Mouse (Mus musculus) left cerebral cortex, postnatal 25 days (tissue): ENCODE results near the gene Prss22. TPM values are rescaled to one million over a fixed set of nuclear protein-coding genes. Genes with fewer than 3 reads are reported as not detected.

ENCODE experiments used
- DNase-seq, 2 experiments: peaks; one replicate each; pipeline ENCODE4 v3.0.0; 2022; ENCODE audit warnings: low spot score in 2 of 2, mixed read lengths in 1 of 2
- intact Hi-C: fragments of 180-260 bp; cut with DNase I; formaldehyde crosslinking; loops from one replicate; pipeline ENCODE4 v1.15.1; 2025
- total RNA-seq, 2 experiments: library from RNA; stranded (reverse); gene quantifications; 2 replicates each; pipeline ENCODE4 v1.2.3; 2021

Prss22 gene
- 1 to 10 TPM; 1.2 to 1.6 TPM for total RNA-seq

DNA sequence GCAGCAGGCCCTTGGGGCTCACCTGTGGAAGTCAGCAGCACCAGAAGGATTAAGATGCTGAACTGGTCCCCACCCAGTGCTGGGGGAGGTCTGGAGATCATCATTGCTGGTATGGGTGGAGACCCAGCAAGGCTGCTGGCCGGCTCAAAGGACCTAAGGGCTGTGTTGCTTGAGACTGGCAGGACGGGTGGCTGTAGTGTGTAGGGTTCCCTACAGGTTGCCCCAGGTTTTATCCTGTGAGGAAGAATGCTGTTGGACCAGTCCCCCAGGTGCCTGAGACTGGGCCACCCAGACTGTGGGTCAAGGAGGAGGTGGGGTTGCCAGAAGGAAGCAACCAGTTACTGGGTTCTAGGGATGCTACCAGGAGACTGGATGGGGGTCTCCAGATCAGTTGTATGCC is at the start of gene Prss22:
TSS of gene Prss22 (minus strand) at position 200 of the 400 bp plus-strand sequence.
- no peak for DNase-seq
- intact Hi-C loops = no loop called here

DNA sequence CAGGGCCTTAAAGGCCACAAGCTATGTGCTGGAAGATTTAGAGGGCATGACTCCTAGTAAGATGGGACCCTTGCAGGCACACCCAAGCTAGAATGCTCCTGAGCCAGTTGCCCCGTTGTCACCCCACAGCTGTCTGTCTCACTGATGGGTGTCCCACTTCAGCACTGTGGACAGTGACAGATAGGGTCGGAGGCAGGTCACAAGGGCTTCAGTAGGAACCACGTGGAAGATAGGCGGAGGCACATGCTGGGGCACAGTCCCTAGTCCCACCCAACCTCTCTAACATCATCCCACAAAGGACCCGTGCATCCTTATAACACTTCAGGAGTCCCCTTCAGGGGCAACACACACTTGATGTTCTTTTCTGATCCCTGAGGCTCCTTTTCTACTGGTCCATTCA is 48.1 kb upstream of the Prss22 start:
- intact Hi-C loops = no loop called here
- no peak for DNase-seq

DNA sequence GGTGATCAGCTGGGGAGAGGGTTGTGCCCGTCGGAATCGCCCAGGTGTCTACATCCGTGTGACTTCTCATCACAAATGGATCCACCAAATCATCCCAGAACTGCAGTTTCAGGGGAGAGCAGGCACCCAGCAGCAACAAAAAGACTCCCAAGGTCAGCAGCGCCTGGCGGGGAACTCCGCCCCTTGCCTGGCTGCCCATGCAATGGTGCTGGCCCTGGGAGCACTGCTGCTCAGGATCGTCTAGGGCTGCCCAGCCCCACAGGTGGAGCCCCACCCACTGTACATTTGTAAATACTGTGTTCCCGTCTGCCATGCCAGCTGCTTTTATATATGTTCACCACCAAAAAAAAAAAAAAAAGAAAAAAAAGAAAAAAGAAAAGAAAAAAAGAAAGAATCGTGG is 47.7 kb upstream of the Prss22 start:
- intact Hi-C loops = no loop called here
- DNase-seq = no peak

DNA sequence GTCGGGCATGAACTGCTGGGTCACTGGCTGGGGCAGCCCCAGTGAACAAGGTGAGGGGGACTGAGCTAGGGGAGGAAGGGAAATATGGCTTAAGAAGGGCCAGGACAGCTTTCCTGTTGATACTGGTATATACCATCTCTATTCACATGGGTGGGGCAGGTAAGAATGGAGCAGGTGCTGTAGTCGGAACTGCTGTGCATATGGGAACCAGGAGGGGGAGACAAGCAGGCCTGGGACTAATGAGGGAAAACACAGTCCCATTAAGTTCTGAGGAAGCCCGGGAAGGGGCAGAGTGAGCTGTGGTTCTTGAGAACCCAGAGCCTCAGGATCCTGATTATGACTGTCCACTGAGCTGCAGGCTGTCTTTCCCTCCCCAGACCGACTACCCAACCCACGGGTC is 46.6 kb upstream of the Prss22 start:
- DNase-seq = no peak
- intact Hi-C loops = no loop called here

DNA sequence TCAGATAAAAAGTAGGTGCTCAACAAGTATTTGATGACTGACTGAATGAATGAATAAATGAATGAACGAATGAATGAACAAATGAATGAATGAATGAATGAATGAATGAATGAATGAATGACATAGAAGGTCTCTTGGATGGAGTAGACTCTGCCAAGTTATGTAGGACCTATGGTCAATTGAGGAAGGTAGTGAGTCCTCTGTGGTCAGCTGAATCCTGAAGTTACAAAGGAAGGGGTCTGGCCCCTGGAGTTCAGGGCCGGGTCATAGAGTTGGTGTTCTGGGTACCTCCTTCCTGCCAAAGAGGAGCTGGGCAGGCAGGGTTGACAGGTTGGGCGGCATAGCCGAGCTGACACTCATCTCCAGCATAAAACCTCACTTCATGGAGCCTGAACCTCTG is 39.9 kb upstream of the Prss22 start, which contains the start of gene Prss27:
TSS of gene Prss27 (plus strand) at position 301 of the 400 bp plus-strand sequence.
- intact Hi-C loops = no loop called here
- no peak for DNase-seq

DNA sequence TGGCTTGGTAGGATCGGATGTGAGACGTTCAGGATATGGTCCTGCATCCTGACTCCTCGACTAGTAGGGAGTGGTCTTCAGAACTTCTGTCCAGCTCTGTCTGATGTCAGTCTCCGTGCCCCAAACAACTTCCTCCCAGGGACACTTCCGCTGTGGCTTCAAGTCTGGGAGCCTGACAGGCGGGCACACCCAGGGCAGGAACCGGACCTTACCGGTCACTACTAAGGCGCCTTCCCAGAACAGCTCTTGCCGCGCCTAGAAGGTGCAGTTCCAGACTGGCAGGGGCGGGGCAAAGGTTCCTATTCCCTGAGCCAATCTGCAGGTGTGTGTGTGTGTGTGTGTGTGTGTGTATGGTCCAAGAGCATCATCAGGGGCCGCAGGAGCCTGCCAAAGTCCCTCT is 39.5 kb upstream of the Prss22 start:
- no peak for DNase-seq
- intact Hi-C loops = no loop called here

DNA sequence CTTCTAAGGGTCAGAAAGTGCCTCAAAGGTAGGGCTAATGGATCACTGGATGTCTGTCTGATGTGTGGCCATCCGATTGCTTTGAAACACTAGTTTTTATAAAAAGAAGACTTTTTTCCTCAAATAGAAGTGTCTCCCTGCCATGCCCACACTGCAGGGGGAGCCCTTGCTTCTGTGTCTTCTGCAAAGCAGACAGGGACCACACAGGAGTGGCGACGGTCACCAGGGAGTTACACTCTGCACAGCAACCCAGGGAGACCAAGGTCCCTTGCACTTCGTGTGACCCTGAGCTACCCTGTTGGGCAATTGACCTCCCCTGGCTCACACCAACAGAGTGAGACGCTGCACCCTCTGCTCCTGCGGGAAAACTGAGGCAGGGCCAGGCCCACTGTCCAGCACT is 39.1 kb upstream of the Prss22 start:
- DNase-seq = no peak
- intact Hi-C loops = no loop called here

DNA sequence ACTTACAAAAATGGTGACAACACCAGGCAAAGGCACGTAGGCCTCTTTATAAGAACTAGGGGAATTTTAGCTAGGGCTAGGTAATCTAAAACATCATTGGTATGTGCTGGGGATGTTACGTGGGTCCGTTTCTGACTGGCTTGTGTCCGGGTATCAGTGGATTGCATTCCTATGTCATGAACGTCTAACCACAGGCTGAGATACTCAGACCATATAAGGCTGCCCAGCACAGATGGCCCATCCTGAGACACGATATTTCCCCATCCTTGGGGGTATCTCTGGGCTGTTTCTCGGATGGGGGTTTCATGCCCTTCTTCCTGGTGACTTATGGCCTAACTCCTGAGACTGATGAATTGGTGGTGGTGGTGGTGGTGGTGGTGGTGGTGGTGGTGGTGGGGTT is 37.2 kb upstream of the Prss22 start:
- DNase-seq = no peak
- intact Hi-C loops = no loop called here

DNA sequence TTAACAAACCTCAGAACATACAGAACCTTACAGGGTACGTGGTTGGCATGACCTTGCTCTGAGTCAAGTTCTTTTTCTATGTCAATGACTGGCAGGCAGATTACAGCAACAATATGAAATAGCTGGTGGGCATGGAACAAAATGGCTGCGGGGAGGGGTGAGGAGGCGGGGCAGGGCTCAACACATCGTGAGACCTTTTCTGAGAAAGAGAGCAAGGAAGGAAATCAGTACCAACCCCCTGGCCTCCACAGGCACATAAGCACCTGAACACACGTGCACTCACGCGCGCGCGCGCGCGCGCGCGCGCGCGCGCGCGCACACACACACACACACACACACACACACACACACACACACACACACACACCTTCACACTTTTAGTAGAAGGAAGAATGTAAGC is 32.7 kb upstream of the Prss22 start:
- no peak for DNase-seq
- intact Hi-C loops = no loop called here

DNA sequence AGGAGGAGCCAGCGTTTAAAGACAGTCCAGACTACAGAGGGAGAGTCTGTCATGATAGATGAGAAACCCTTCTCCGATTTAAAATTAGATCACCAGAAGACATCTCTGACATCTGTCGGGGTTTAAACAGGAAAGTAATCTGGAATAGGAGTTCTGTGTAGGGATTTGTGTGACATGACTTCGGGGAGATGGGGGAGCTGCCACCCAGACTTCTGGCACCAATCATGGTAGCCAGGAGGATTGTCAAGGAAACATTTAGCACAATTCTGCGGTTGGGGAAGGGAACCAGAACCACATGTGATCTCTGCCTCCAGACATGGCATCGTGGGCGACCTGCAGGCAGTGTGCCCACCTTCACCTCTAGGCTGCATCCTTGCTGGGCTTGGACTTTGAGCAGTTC is 31.6 kb upstream of the Prss22 start:
- intact Hi-C loops = no loop called here
- DNase-seq = peak in 1 of 2 experiments; percentile 41

DNA sequence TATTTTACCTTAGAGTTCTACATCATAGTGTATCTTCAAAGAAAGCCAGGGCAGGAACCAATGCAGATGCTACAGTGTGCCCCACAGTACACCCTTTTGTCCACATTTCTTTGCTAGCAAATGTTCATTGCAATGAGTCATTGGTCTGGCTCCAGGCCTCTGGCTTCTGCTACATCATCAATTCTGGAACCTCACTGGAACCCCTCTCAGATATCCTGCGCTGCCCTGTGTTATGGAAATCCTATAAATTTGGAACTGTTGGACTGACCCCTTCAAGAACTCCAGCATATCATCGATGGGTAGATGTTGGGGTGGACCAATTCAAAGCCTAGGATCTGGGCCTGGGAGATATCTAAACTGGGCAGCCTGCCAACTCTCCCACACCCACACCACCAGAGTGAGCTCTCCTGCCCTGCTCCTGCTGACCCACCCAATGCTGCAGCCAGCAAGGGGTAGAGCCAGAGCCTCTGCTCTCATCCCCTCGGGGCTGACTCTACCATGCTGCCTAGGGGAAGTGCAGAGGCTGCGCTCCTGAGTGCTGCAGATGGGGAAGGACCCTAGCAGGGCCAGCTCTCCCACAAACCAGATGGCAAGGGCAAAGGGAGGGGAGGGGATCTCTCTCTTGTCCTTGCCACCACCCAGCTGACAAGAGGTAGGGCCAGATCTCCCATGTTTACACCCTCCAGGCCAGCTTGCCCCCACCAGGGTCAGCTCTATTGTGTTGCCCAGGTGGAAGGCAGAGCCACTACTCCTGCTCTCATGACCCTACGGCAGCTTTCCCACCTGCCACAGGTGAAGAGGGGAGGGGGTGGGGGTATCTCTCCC is 23.7 kb upstream of the Prss22 start:
- intact Hi-C loops = no loop called here
- DNase-seq = peak in 1 of 2 experiments; percentile 15

DNA sequence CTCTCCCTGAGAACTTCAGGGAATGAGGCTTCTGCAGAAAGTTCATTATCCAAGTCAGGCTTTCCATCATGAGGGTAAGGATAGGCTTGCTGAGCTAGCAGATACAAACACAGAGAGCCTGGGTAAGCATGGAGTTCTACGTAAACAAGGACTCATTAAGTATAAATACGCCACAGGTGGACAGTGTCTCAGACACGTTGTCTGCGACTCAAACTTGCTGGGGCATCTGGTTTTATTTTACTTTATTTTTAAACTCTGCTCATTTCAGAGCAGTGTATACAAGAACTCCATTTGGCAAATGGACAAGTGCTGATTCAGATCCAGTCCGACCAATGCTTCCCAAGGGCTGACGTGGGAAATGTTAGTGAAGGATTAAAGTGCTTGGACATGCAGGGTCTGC is 22.8 kb upstream of the Prss22 start:
- DNase-seq = no peak
- intact Hi-C loops = no loop called here

DNA sequence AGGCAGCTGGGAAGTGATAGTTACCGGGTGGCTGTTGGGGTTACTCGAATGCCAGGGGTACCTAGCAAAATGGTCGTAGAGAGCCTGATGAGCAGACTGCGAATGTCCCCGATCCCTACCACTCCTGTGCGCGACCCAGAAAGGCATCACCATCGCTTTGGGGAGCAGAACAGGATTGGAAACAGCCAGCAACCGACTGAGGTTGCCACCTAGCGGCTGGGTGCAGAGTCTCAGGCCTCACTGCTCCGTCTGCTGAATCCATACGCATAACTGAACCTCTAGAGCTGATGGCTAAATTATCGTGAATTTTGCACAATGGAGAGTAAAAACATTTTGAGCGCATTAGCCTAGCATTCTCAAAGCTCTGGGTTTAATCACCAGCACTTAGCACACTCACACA is 17.8 kb upstream of the Prss22 start:
- peak in 1 of 2 experiments; percentile 35 for DNase-seq
- intact Hi-C loops = no loop called here

DNA sequence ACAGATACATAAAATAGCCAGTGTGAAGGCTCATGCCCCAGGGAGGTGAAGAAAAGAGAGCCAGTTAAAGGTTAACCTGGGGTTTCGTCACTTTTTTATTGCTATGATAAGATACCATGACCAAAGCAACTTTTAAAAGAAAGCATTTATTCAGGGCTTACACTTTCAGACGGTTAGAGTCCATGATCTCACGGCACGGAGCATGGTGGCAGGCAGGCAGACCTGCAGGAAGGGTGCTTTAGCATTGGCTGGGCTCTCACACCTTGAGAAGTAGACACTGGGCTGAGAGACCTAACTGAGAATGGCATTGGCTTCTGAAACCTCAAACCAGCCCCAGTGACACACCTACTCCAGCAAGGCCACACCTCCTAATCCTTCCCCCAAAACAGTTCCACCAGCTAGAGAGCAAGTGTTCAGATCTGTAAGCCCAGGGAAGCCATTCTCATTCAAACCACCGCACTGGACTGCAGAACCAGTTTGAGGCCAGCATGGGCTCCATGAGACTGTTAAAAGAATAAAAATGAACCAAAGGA is 16.6 kb upstream of the Prss22 start:
- intact Hi-C loops = loop anchor here (5.0 kb wide), 1 partner anchor 47 kb away; no protein-coding TSS in a partner anchor
- DNase-seq = no peak

DNA sequence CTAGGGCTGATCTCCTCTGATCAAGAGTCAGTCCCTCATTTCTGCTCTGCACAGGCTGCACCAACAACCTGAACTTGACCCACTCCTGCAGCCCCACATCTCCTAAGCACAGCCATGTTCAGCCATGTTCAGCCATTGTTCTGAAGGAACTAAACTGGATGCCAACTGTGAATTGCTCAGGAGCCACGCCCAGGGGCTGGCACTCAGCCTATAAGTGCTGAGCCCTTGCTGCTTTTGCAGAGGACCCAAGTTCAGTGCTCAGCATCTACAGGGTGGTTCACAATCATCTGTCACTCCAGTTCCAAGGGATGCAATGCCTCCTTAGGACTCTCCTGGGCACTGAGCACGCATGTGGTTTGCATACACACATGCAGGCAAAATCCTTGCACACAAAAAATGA is 15.0 kb upstream of the Prss22 start:
- no peak for DNase-seq
- intact Hi-C loops = loop anchor here (5.0 kb wide), 1 partner anchor 46 kb away; no protein-coding TSS in a partner anchor

DNA sequence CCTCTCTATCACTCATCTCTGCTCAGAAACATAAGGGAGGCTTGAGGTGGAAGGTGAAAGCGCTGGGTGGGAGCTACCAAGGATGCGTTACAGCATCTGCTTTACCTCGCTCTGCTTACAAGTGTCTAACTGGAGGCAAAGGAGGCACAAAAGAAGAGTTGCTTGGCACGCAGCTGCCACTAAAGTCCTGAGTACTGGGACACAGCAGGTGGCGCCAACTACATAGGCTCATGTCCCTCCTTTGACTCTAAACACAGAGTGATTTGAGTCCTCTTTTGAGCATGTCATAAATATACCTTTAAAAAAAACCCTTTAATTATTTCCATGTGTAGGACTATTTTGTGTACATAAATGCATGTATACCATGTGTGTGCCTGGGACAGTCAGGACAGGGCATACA is 11.7 kb upstream of the Prss22 start:
- intact Hi-C loops = loop anchor here (5.0 kb wide), 1 partner anchor 42 kb away; no protein-coding TSS in a partner anchor
- no peak for DNase-seq

DNA sequence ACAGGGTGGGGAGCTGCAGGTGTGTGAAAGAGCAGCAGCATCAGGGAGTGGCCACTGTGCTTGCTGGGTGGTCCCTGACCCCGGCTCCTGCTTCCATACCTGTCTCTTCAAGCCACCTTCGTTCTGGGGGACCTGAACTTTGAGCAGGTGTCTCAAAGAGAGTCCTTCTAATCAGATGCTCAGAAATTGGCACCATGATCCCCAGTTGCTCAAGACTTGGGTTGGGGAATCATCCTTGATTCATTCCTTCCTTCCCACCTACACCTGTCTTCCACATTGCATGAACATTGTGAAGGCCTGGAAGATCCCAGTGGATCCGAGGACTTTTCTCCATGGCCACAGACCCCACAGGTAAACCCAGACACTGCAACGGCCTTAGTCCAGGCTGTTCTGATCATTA is 10.2 kb upstream of the Prss22 start:
- intact Hi-C loops = no loop called here
- no peak for DNase-seq

DNA sequence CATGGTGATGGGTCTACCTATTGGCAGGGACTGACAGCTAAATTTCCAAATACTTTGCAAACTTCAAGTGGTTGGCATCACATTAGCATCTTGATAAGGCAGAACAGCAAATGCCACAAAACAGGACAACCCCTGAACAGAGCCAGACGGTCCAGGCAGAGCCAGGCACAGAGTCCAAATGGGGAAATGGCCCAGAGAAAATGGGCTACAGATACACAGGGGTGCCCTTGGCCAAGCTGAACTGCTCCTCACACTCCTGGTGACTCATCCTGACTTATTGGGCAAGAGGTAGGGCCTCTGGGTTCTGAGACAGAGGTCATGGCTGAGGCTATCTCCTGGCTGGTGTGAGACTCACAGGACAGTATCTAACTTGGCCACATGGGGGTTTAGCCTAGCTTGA is 9.5 kb upstream of the Prss22 start:
- intact Hi-C loops = no loop called here
- no peak for DNase-seq

DNA sequence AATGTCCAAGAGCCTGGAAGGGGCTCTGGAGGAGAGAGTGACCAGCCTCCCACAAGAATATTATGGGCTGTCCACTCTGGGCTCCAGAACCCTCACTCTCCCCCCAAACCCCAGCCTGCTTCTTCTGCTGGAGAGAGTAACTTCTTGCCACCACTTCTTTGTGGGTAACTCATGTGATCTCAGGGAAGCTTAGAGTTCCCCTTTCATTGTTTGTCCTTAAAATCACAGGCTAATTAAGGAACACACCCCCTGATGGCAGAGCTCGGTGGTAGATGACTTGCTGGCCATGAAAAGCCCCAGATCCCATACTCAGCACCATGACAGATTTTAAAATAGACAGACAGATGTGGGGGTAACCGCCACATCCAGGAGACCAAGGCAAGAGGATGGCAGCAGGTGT is 9.0 kb upstream of the Prss22 start:
- intact Hi-C loops = no loop called here
- DNase-seq = no peak

DNA sequence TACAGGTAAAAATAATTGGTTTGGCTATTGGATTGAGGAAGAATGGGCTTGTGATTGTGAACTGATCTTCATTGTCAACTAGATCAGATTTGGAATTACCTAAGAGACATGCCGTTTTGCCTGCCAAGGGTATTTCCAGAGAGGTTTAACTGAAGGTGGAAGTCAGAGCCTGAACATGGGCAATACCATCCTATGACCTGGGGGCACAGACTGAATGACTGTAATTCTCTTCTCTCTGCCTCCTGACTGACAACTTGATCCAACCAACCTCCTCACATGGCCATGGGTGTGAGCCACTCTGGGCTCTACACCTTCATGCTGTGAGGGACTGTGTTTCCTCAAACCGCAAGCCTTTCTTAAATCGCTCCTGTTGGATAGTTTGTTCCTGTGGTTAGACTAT is 7.1 kb upstream of the Prss22 start:
- intact Hi-C loops = no loop called here
- DNase-seq = no peak

DNA sequence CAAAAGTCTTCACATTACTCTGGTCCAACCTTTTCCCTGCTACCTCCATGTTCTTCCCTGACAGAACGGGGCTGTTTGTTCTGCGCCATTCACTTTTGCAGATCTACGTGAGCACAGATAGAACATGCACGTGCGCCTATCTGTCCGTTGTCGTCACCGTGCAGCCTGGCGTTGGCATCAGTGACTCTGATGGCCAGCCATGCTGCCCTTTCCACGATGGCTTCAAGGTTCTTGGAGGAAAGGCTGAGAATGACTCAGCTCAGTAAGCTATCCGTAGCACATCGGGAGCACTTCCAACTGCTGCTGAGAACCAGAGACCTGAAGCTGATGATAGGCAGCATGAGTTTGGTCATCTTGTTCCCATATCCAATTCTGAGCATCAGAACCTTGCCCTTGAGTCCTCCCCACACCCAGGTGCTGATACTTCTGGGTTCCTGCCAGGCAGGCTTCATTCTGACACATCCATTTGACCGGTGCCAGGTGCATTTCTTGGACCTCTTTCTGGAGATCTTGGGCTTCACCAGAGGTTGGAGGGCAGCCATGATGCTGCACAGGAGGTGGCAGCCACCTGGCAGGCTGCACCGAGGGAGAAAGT is 6.3 kb upstream of the Prss22 start:
- no peak for DNase-seq
- intact Hi-C loops = no loop called here
